In genomic region chr12:93675032-93675431, GRCm38 (mm10) we compare ENCODE assay signal across 25 mouse cellular contexts.
"Had no signal": no experiment of that assay in that cellular context is flagged by ENCODE, and none has a peak within 500 bp of the region (broad histone marks: within the 10 kb centered on the region; RNA-seq: fewer than 3 reads in every experiment).

No protein-coding gene starts in this region.

- DNase-seq: gastrocnemius, adult 2 months; gastrocnemius, postnatal 10 days; gastrocnemius, postnatal 25 days; heart, adult 18-20 months; heart, postnatal 10 days; heart, postnatal 4 days; kidney, adult 11 months; kidney, adult 2 months; kidney, adult 9 months; kidney, postnatal 14 days; kidney, postnatal 36 days; layer of hippocampus, adult 9-11 months; layer of hippocampus, postnatal 36 days; left cerebral cortex, postnatal 4 days had no signal

- H3K27me3 ChIP-seq: heart, embryonic 12.5 days; hindbrain, embryonic 13.5 days; hindbrain, embryonic 15.5 days; kidney, embryonic 15.5 days; limb, embryonic 15.5 days; liver, embryonic 12.5 days had no signal

- H3K36me3 ChIP-seq: heart, embryonic 10.5 days; heart, embryonic 12.5 days; hindbrain, embryonic 10.5 days; hindbrain, embryonic 13.5 days; hindbrain, embryonic 15.5 days; kidney, embryonic 15.5 days; limb, embryonic 13.5 days; limb, embryonic 15.5 days; liver, embryonic 12.5 days had no signal

- ATAC-seq: hindbrain, postnatal 0 days; intestine, embryonic 16.5 days; liver, embryonic 12.5 days had no signal

- H3K4me3 ChIP-seq: gastrocnemius, adult 2 months; heart, embryonic 10.5 days; heart, embryonic 12.5 days; hindbrain, embryonic 10.5 days; hindbrain, embryonic 13.5 days; hindbrain, embryonic 15.5 days; kidney, embryonic 15.5 days; limb, embryonic 13.5 days; limb, embryonic 15.5 days; liver, embryonic 12.5 days had no signal
